Mouse (Mus musculus): ENCODE data around the gene Prorsd1. TPM values are rescaled to one million over a fixed set of nuclear protein-coding genes. Genes with fewer than 3 reads are reported as not detected.
A peak's percentile ranks its signal among the peaks of the same experiment; 100 is the strongest.

Gene Prorsd1
- polyA plus RNA-seq, 1 experiment from 2014 or later, result 22.6 TPM

DNA sequence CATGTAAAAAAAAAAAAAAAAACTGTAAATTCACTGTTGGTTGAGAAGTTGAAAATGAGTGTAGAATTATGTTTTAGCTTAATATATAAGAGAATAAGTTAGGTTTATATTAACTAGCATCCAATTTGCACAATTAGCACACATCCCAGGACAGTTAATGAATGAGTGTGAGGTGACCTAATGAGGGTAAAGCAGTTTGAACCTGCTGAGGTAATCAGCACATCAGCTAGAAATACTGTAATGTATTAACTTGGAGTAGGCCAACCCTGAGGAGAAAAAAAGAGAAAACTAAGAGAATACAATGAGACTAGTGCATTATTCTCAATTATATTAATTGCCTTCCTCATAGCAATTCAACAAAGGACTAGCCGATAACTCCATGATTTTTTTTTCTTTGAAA is 5.4 kb downstream of the Prorsd1 start:
- no peaks in the 10 kb centered on the region for H3K27me3 ChIP-seq (ENCODE audit: control insufficient read depth, insufficient read depth, low read length)
- H3K9ac ChIP-seq (ENCODE audit: low read length), result no peak overlapping the region
- H3K4me2 ChIP-seq, result no peak overlapping the region
- H3K4me3 ChIP-seq (ENCODE audit: low read depth, low read length), result no peak overlapping the region
- H3K36me3 ChIP-seq (ENCODE audit: control insufficient read depth, insufficient read depth, low read length), result peaks cover 5% of the 10 kb centered on the region; the same call in 1 of the 2 replicates
- peaks cover 5% of the 10 kb centered on the region for H3K4me1 ChIP-seq (ENCODE audit: control insufficient read depth, insufficient read depth, low read length)
- 88% methylated on average over 1 of the region's 1 CpGs for WGBS
- H3K9me3 ChIP-seq (ENCODE audit: control insufficient read depth, low read length), result no peaks in the 10 kb centered on the region
- DNase-seq (ENCODE audit: low spot score, missing footprints), result no peak
- no peak overlapping the region for H3K27ac ChIP-seq (ENCODE audit: low read depth, low read length)
- no peak for ATAC-seq (ENCODE audit: low FRiP score)

DNA sequence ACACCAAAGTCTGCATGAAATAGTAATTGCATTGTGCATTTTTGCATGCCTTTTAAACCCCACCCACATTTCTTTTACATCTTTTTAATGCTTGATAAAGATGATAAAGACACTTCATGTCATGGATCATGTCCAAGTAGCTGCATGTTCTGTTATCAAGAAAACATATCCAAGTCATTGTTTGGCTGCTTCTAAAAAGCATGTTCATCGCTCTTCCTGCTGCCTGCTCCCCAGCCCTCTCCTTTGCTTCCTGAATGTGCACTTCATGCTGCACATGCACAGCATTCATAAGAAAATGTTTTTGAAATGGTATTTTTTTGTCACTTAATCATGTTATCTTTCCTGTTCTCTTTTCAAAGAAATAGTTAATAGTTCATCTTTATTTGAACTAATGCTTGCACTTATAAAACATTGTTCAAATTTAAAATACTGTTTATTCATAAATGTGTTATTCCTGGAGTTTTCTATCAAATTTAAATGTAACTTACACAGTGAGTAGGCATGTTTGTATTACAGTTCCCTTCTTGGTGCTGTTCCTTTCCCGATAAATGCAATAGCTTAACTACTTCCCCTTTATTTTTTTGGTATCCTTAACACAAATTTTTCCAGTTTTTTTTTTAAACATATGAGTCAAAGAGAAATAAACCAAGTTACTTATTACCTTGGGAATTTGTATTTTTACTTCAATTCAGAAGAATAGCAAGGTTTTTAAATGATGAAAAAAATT is 9.8 kb downstream of the Prorsd1 start:
- Histone ChIP-seq H3K27me3 (ENCODE audit: control insufficient read depth, insufficient read depth, low read length) (no peaks in the 10 kb centered on the region), H3K4me2 (no peak overlapping the region), H3K9ac (ENCODE audit: low read length) (no peak overlapping the region), H3K4me3 (ENCODE audit: low read depth, low read length) (no peak overlapping the region), H3K36me3 (ENCODE audit: control insufficient read depth, insufficient read depth, low read length) (peaks cover 2% of the 10 kb centered on the region; the same call in 1 of the 2 replicates), H3K4me1 (ENCODE audit: control insufficient read depth, insufficient read depth, low read length) (no peaks in the 10 kb centered on the region), H3K9me3 (ENCODE audit: control insufficient read depth, low read length) (no peaks in the 10 kb centered on the region), H3K27ac (ENCODE audit: low read depth, low read length) (no peak overlapping the region)
- WGBS, result 93% methylated on average over 2 of the region's 2 CpGs
- no peak for ATAC-seq (ENCODE audit: low FRiP score)
- peak; percentile 41 for DNase-seq (ENCODE audit: low spot score, missing footprints)

DNA sequence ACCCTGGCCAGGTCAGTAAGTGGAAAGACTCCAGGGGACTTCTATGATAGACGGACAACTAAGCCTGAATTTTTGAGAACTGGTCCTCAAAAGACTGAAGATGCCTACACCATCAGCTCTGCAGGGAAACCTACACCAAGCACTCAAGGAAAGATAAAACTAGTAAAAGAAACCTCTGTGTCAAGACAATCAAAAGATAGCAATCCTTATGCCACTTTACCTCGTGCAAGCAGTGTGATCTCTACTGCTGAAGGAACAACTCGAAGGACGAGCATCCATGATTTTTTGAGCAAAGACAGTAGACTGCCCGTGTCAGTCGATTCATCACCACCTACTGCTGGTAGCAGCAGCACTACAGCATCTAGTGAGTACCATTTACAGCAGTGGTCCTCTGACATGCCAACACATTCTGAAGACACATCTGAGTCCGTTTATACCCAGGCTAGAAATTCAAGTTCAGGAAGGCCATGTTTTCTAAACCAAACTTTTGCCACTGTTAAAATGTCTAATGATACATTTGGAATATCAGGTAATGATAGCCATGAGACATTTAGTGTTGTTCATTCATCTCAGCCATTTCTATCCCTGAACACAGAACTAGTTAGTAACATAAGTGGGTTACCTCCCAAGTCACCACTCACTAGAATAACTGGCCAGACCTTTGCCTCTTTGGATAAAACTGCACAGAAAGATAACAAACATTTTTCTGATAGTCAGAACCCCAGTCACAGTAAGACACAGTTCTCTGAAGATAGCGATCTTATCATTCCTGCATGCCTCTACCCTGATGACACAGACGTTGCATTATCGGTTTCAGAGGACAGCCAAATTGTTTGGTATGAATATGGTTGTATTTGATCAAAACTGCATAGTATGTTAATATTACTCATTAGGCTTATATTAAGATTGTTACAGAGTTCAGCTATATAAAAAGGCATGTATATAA is 10.6 kb downstream of the Prorsd1 start:
- ATAC-seq (ENCODE audit: low FRiP score) (no peak), DNase-seq (ENCODE audit: low spot score, missing footprints) (no peak)
- H3K27ac ChIP-seq (ENCODE audit: low read depth, low read length), result no peak overlapping the region
- no peaks in the 10 kb centered on the region for H3K4me1 ChIP-seq (ENCODE audit: control insufficient read depth, insufficient read depth, low read length)
- no peaks in the 10 kb centered on the region for H3K27me3 ChIP-seq (ENCODE audit: control insufficient read depth, insufficient read depth, low read length)
- H3K4me2 ChIP-seq, result no peak overlapping the region
- H3K4me3 ChIP-seq (ENCODE audit: low read depth, low read length), result no peak overlapping the region
- WGBS, result 93% methylated on average over 10 of the region's 10 CpGs
- peaks cover 6% of the 10 kb centered on the region; the same call in 1 of the 2 replicates for H3K36me3 ChIP-seq (ENCODE audit: control insufficient read depth, insufficient read depth, low read length)
- no peak overlapping the region for H3K9ac ChIP-seq (ENCODE audit: low read length)
- no peaks in the 10 kb centered on the region for H3K9me3 ChIP-seq (ENCODE audit: control insufficient read depth, low read length)

DNA sequence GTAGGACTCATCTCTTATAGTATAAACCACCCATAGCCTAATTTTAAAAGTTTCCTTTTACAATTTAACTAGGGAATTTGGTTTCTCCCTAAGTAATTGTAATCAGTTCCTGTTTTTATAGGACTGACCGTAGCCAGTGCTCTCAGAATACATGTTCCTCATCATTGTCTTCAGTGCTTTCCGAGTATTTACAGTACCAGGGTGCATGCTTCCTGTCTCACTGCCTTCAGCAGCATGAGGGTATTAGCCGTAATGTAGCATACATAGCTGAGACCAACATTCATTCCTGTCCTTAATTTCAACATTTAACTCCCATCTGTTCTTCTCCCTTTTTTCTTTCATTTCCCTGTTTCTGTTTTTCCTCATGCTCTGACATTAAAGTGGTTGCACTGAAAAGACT is 17.9 kb downstream of the Prorsd1 start:
- Histone ChIP-seq H3K27ac (ENCODE audit: low read depth, low read length) (no peak overlapping the region), H3K4me1 (ENCODE audit: control insufficient read depth, insufficient read depth, low read length) (no peaks in the 10 kb centered on the region), H3K27me3 (ENCODE audit: control insufficient read depth, insufficient read depth, low read length) (no peaks in the 10 kb centered on the region), H3K9ac (ENCODE audit: low read length) (no peak overlapping the region), H3K9me3 (ENCODE audit: control insufficient read depth, low read length) (no peaks in the 10 kb centered on the region), H3K36me3 (ENCODE audit: control insufficient read depth, insufficient read depth, low read length) (peaks cover 6% of the 10 kb centered on the region; the same call in 1 of the 2 replicates), H3K4me3 (ENCODE audit: low read depth, low read length) (no peak overlapping the region), H3K4me2 (no peak overlapping the region)
- WGBS, result 91% methylated on average over 3 of the region's 3 CpGs
- no peak for ATAC-seq (ENCODE audit: low FRiP score)
- no peak for DNase-seq (ENCODE audit: low spot score, missing footprints)

DNA sequence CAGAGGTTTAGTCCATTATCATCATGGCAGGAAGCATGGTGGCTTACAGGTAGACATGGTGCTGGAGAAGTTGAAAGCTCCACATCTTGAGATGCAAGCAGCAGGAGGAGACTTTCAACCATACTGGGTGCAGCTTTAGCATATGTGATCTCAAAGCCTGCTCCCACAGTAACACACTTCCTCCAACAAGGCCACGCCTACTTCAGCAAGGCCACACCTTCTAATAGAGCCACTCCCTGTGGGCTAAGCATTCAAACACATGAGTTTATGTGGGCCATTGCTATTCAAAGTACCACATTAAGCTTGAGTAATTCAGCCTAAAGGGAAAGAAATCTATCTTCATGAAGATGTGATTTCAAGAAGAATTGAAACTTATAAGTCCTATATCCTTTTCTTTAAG is 21.7 kb downstream of the Prorsd1 start:
- Histone ChIP-seq H3K4me2 (no peak overlapping the region), H3K9me3 (ENCODE audit: control insufficient read depth, low read length) (no peaks in the 10 kb centered on the region), H3K36me3 (ENCODE audit: control insufficient read depth, insufficient read depth, low read length) (peaks cover 3% of the 10 kb centered on the region; the same call in 1 of the 2 replicates), H3K27ac (ENCODE audit: low read depth, low read length) (no peak overlapping the region), H3K27me3 (ENCODE audit: control insufficient read depth, insufficient read depth, low read length) (no peaks in the 10 kb centered on the region), H3K9ac (ENCODE audit: low read length) (no peak overlapping the region), H3K4me1 (ENCODE audit: control insufficient read depth, insufficient read depth, low read length) (no peaks in the 10 kb centered on the region), H3K4me3 (ENCODE audit: low read depth, low read length) (no peak overlapping the region)
- WGBS, result 85% methylated on average over 1 of the region's 1 CpGs
- no peak for ATAC-seq (ENCODE audit: low FRiP score)
- DNase-seq (ENCODE audit: low spot score, missing footprints), result no peak

DNA sequence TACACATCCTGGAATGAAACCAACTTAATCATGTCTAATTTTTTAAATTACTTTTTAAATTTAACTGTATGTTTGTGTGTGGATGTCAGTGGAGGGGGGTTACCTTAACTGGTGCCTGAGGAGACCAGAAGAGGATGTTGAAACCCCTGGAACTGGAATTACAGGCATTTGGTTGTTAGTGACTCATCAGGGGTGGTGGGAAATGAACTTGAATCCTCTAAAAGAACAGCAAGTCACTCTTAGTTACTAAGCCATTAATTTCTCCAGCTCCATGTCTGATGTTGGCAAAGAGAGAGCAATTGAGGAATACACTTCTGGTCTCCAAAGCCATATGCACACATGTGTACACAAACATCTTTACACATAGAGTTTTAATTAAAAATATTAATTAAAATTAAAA is 40.2 kb downstream of the Prorsd1 start:
- no peaks in the 10 kb centered on the region for H3K9me3 ChIP-seq (ENCODE audit: control insufficient read depth, low read length)
- DNase-seq (ENCODE audit: low spot score, missing footprints) (no peak), ATAC-seq (ENCODE audit: low FRiP score) (no peak)
- H3K4me3 ChIP-seq (ENCODE audit: low read depth, low read length), result no peak overlapping the region
- peaks cover 6% of the 10 kb centered on the region; the same call in 1 of the 2 replicates for H3K36me3 ChIP-seq (ENCODE audit: control insufficient read depth, insufficient read depth, low read length)
- H3K9ac ChIP-seq (ENCODE audit: low read length), result no peak overlapping the region
- H3K27ac ChIP-seq (ENCODE audit: low read depth, low read length), result no peak overlapping the region
- H3K27me3 ChIP-seq (ENCODE audit: control insufficient read depth, insufficient read depth, low read length), result no peaks in the 10 kb centered on the region
- H3K4me2 ChIP-seq, result no peak overlapping the region
- H3K4me1 ChIP-seq (ENCODE audit: control insufficient read depth, insufficient read depth, low read length), result no peaks in the 10 kb centered on the region

Other genes starting within 250 kb of the Prorsd1 start
- gene Ccdc88a, start 141.4 kb downstream of the Prorsd1 start, polyA plus RNA-seq (2014; fragmentation: Nextera tagmentation; extraction: Ambion mirVana), result 52.8 and 52.9 TPM in 2 replicates
- gene Mtif2, start 11.4 kb upstream of the Prorsd1 start, polyA plus RNA-seq (2014; fragmentation: Nextera tagmentation; extraction: Ambion mirVana), result 39.9 and 44.6 TPM in 2 replicates
- gene Clhc1, start 32.9 kb upstream of the Prorsd1 start, polyA plus RNA-seq (2014; fragmentation: Nextera tagmentation; extraction: Ambion mirVana), result 0.15 and 0.59 TPM in 2 replicates
- 974 and 996 TPM in 2 replicates for gene Rps27a, start 33.1 kb upstream of the Prorsd1 start, polyA plus RNA-seq (2014; fragmentation: Nextera tagmentation; extraction: Ambion mirVana)
- gene Rtn4, start 177.9 kb upstream of the Prorsd1 start, polyA plus RNA-seq (2014; fragmentation: Nextera tagmentation; extraction: Ambion mirVana), result 75.3 and 78.3 TPM in 2 replicates

All from midbrain, embryonic 11.5 days (tissue).